Mouse (Mus musculus) C2C12 (cell line): Measurements from ENCODE around the gene Mfsd10.

ENCODE experiments used
- CTCF ChIP-seq: IDR thresholded peaks from one replicate; pipeline ENCODE4 v1.5.1; 2011; ENCODE audit not compliant: control insufficient read depth, insufficient read depth, insufficient read length
- MAX ChIP-seq: IDR thresholded peaks from one replicate; pipeline ENCODE4 v1.6.1; 2011; ENCODE audit warnings: mild to moderate bottlenecking, control low read depth
- MYOD1 ChIP-seq: IDR thresholded peaks from one replicate; pipeline ENCODE4 v1.6.1; 2011; ENCODE audit warnings: low read depth; ENCODE audit not compliant: control insufficient read depth, insufficient read length
- MYOG ChIP-seq: IDR thresholded peaks from one replicate; pipeline ENCODE4 v1.6.1; 2011; ENCODE audit not compliant: control insufficient read depth, insufficient read length; ENCODE audit errors: extremely low read depth

- TF ChIP-seq MYOG = no peak
- no peak for TF ChIP-seq MYOD1
- TF ChIP-seq CTCF = no peak
- no peak for TF ChIP-seq MAX
These were observed 28.8 kb downstream of the Mfsd10 start for GRCm38 (mm10) chr5:34608226-34608625.
